Mouse (Mus musculus): Measurements from ENCODE around the gene Zfp981.
"Not testable (repeated sequence)": the region's sequence is repeated elsewhere in the genome, so short reads cannot be mapped to it uniquely, and the experiment has no call there.

GRCm38 (mm10) chr4:146517150-146517549 is 15.3 kb downstream of the Zfp981 start:
- TF ChIP-seq CTCF (IDR thresholded peaks at IDR 0.05; ENCODE audit: low read depth, low read length); POLR2A (IDR thresholded peaks at IDR 0.05; ENCODE audit: borderline replicate concordance, low read depth, low read length): not testable (repeated sequence)

Data from bone marrow macrophage, adult 2 months (primary cell).